Mouse (Mus musculus) olfactory bulb, adult 2 months (tissue): ENCODE measurements around the gene Cyp4f39.

Experiments used
- CTCF ChIP-seq: fragments of 200-500 bp; IDR thresholded peaks from 2 replicates; pipeline ENCODE4 v1.5.1; 2012; ENCODE audit warnings: low read depth, mild to moderate bottlenecking, low read length, moderate library complexity; ENCODE audit not compliant: insufficient read depth
- POLR2A ChIP-seq: fragments of 200-500 bp; IDR thresholded peaks from 2 replicates; pipeline ENCODE4 v1.6.1; 2012; ENCODE audit warnings: mild to moderate bottlenecking, low read depth, low read length, moderate library complexity; ENCODE audit not compliant: insufficient read depth

- TF ChIP-seq CTCF (no peak), POLR2A (no peak)
Observed at GRCm38 (mm10) chr17:32522816-32523215, 70.3 kb downstream of the Cyp4f39 start.
